Mouse (Mus musculus) CH12.LX (cell line): ENCODE data around the gene Usp30.

ENCODE experiments used
- BHLHE40 ChIP-seq: IDR thresholded peaks from 2 replicates; pipeline ENCODE4 v1.6.1; 2011; ENCODE audit warnings: mild to moderate bottlenecking, low read depth, low read length, improper control_type of control experiment
- CTCF ChIP-seq, 2 experiments: IDR thresholded peaks in 1 of 2; conservative IDR thresholded peaks in 1 of 2; 2 replicates each; pipeline ENCODE4 v1.5.1; 2011 to 2012; ENCODE audit warnings: low read depth in 2 of 2, low read length in 2 of 2, improper control_type of control experiment in 1 of 2, inconsistent platforms in 1 of 2, mild to moderate bottlenecking in 1 of 2, moderate library complexity in 1 of 2
- ZC3H11A ChIP-seq: IDR thresholded peaks from 2 replicates; pipeline ENCODE4 v1.6.1; 2012; ENCODE audit warnings: low read depth, mild to moderate bottlenecking, inconsistent platforms, low read length, improper control_type of control experiment
- ZMIZ1 ChIP-seq: IDR thresholded peaks from 2 replicates; pipeline ENCODE4 v1.6.1; 2012; ENCODE audit warnings: low read depth, mild to moderate bottlenecking, inconsistent platforms, low read length, improper control_type of control experiment

DNA sequence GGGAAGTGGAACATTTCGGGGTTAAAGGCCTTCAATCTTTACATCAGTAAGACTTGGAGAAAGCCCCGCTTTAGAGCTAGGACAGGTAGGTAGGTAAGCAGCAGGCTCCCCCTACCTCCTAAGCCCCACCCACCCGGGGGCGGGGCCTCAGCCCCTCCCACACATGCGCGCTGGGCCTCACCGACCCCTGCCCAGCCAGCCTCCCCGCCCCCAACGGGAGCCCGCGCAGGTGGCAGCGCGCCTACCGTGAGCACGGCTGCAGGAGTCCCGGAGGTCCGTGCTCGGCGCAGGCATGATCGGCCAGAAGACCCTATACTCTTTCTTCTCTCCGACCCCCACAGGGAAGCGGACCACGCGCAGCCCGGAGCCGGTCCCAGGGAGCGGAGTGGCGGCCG, 64.9 kb downstream of the Usp30 start, which contains the start of gene Ung:
- no peak for TF ChIP-seq CTCF (conservative IDR thresholded peaks at IDR 0.05 in 1 of 2, IDR thresholded peaks at IDR 0.05 in 1 of 2; ENCODE audit: low read depth in 2 of 2, low read length in 2 of 2)
- TF ChIP-seq ZC3H11A = no peak
- no peak for TF ChIP-seq ZMIZ1
- no peak for TF ChIP-seq BHLHE40
